Mouse (Mus musculus): ENCODE data around the gene Armcx4. TPM values are rescaled to one million over a fixed set of nuclear protein-coding genes. Genes with fewer than 3 reads are reported as not detected.

The Armcx4 gene
- total RNA-seq (2014; fragmentation: Nextera tagmentation) (1.6 and 1.7 TPM in 2 replicates), total RNA-seq (2017) (0.35 and 0.44 TPM in 2 replicates), polyA plus RNA-seq (2012) (0.48 and 0.53 TPM in 2 replicates)

DNA sequence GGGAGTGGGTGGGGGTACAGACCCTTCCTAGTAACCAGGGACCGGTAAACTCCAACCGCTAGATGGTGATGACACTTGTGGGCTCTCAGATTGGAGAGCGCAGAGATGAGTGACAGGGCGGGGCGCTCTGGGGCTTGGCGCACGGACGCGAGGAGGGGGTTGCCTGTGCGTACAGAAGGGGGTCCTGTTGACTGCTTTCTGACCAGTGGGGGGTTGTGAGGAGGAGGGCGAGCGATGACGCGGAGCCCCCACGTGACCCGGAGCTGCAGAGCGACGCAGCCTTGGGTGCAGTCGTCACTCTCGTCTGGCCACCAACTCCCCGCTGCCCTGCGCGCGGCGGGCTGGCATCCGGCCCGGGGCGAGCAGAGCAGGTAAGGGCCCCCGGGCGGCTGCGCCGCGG is at the start of gene Armcx4:
Armcx4 (plus strand) TSS at position 253 of the 400 bp plus-strand sequence.
- Histone ChIP-seq H3K9me3 (replicated peaks) (no peaks in the 10 kb centered on the region), H3K36me3 (replicated peaks) (no peaks in the 10 kb centered on the region), H3K4me3 (ENCODE audit: low read depth, low read length) (peak within 1 kb of the TSS; percentile 49; the same call in 1 of the 2 replicates), H3K27me3 (ENCODE audit: insufficient read depth, low read length) (peaks cover 7% of the 10 kb centered on the region), H3K4me1 (ENCODE audit: insufficient read depth, low read depth, low read length) (no peaks in the 10 kb centered on the region)
- ATAC-seq (ENCODE audit: extremely low read depth, insufficient number of reproducible peaks, low FRiP score, poor library complexity, severe bottlenecking) (no peak), DNase-seq (ENCODE audit: low spot score) (no peak)
- TF ChIP-seq TAL1 (conservative IDR thresholded peaks at IDR 0.05; ENCODE audit: low read depth, low read length) (no peak), GATA1 (IDR thresholded peaks at IDR 0.05; ENCODE audit: borderline replicate concordance, low read length) (no peak), POLR2AphosphoS5 (IDR thresholded peaks at IDR 0.05; ENCODE audit: insufficient replicate concordance, low read depth, low read length) (no peak), GATA2 (IDR thresholded peaks at IDR 0.05; ENCODE audit: borderline replicate concordance, low read depth, low read length) (no peak), CTCF (IDR thresholded peaks at IDR 0.05; ENCODE audit: low read depth, low read length) (no peak)

DNA sequence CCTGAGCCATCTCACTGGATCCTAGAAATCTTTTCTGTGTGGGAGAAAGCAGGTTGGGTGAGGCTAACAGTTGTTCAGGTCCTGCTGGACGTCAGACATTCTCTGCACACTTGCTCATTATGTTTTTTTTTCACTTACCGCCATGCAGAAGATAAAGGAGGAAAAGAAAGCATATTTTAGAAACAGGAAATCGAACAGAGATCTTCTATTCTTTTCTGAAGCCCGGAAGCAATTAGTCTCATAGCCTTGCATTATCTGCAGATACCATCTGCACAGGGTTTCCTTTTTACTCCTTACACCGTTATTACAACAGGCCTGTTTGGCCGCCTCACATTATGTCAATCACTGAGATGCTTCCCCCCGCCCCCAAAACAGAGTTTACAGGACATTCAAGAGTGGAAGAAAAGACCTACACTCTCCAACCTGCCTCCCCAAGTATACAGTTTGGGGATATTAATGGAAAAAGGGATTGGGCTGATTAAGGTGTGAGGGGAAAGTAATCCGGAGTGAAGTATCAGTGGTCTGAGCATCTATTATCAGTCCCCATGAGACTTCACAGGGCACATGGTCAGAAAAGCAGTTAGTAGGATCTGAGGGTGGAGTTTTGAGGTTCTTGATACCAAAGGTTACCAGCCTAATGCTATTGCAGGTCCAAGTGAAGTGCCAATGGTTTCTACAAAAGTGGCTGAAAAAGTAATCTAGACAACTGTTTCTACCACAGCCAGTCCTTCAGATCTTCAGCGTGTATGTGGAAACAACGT is 45.1 kb upstream of the Armcx4 start:
- no peaks in the 10 kb centered on the region for H3K4me1 ChIP-seq (ENCODE audit: insufficient read depth, low read depth, low read length)
- H3K27me3 ChIP-seq (ENCODE audit: insufficient read depth, low read length), result no peaks in the 10 kb centered on the region
- H3K9me3 ChIP-seq (replicated peaks), result no peaks in the 10 kb centered on the region
- ATAC-seq (ENCODE audit: extremely low read depth, insufficient number of reproducible peaks, low FRiP score, poor library complexity, severe bottlenecking) (peak; percentile 87), DNase-seq (ENCODE audit: low spot score) (no peak)
- TF ChIP-seq TAL1 (conservative IDR thresholded peaks at IDR 0.05; ENCODE audit: low read depth, low read length) (no peak), GATA1 (IDR thresholded peaks at IDR 0.05; ENCODE audit: borderline replicate concordance, low read length) (no peak), GATA2 (IDR thresholded peaks at IDR 0.05; ENCODE audit: borderline replicate concordance, low read depth, low read length) (no peak), POLR2AphosphoS5 (IDR thresholded peaks at IDR 0.05; ENCODE audit: insufficient replicate concordance, low read depth, low read length) (no peak), CTCF (IDR thresholded peaks at IDR 0.05; ENCODE audit: low read depth, low read length) (no peak)
- no peak overlapping the region for H3K4me3 ChIP-seq (ENCODE audit: low read depth, low read length)
- no peaks in the 10 kb centered on the region for H3K36me3 ChIP-seq (replicated peaks)

DNA sequence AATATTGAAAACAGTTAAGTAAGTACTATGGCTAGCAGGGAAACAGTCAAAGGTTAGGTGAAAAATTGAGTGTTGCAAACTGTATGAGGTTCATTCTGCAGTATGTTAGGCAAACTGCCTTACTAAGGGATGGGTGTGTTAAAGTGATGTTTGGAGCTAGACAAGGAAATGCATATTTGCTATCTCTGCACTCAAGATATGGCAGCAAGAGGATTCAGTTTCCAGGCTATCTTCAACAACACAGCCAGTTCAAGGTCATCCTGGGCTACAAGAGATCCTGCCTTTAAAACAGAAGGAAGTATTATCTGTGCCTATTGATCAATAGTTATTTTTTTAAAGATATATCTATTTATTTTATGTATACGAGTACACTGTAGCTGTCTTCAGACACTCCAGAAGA is 40.0 kb upstream of the Armcx4 start:
- no peaks in the 10 kb centered on the region for H3K27me3 ChIP-seq (ENCODE audit: insufficient read depth, low read length)
- no peaks in the 10 kb centered on the region for H3K9me3 ChIP-seq (replicated peaks)
- no peak overlapping the region for H3K4me3 ChIP-seq (ENCODE audit: low read depth, low read length)
- DNase-seq (ENCODE audit: low spot score) (no peak), ATAC-seq (ENCODE audit: extremely low read depth, insufficient number of reproducible peaks, low FRiP score, poor library complexity, severe bottlenecking) (no peak)
- H3K36me3 ChIP-seq (replicated peaks), result no peaks in the 10 kb centered on the region
- no peaks in the 10 kb centered on the region for H3K4me1 ChIP-seq (ENCODE audit: insufficient read depth, low read depth, low read length)
- TF ChIP-seq TAL1 (conservative IDR thresholded peaks at IDR 0.05; ENCODE audit: low read depth, low read length) (no peak), CTCF (IDR thresholded peaks at IDR 0.05; ENCODE audit: low read depth, low read length) (no peak), GATA1 (IDR thresholded peaks at IDR 0.05; ENCODE audit: borderline replicate concordance, low read length) (no peak), GATA2 (IDR thresholded peaks at IDR 0.05; ENCODE audit: borderline replicate concordance, low read depth, low read length) (no peak), POLR2AphosphoS5 (IDR thresholded peaks at IDR 0.05; ENCODE audit: insufficient replicate concordance, low read depth, low read length) (no peak)

DNA sequence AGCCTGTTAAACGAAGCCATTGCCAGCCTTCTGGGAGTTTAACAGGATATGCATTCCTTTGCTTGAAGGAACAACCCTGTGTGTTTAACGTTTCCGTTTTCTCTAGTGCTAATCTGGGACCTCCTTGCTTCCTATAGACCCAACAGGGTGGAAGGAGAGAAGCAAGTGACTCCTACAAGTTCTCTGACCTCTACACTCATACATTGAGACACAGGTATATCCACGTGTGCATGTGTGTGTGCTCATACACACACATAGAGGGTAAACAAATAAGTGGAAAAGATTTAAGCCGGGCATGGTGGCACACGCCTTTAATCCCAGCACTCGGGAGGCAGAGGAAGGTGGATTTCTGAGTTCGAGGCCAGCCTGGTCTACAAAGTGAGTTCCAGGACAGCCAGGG is 38.9 kb upstream of the Armcx4 start:
- H3K9me3 ChIP-seq (replicated peaks), result no peaks in the 10 kb centered on the region
- no peak for DNase-seq (ENCODE audit: low spot score)
- H3K27me3 ChIP-seq (ENCODE audit: insufficient read depth, low read length), result no peaks in the 10 kb centered on the region
- no peaks in the 10 kb centered on the region for H3K36me3 ChIP-seq (replicated peaks)
- H3K4me1 ChIP-seq (ENCODE audit: insufficient read depth, low read depth, low read length), result no peaks in the 10 kb centered on the region
- no peak overlapping the region for H3K4me3 ChIP-seq (ENCODE audit: low read depth, low read length)
- TF ChIP-seq POLR2AphosphoS5 (IDR thresholded peaks at IDR 0.05; ENCODE audit: insufficient replicate concordance, low read depth, low read length), result no peak
- no peak for TF ChIP-seq GATA1 (IDR thresholded peaks at IDR 0.05; ENCODE audit: borderline replicate concordance, low read length)
- TF ChIP-seq CTCF (IDR thresholded peaks at IDR 0.05; ENCODE audit: low read depth, low read length), result no peak
- no peak for TF ChIP-seq TAL1 (conservative IDR thresholded peaks at IDR 0.05; ENCODE audit: low read depth, low read length)
- TF ChIP-seq GATA2 (IDR thresholded peaks at IDR 0.05; ENCODE audit: borderline replicate concordance, low read depth, low read length), result no peak
- ATAC-seq (ENCODE audit: extremely low read depth, insufficient number of reproducible peaks, low FRiP score, poor library complexity, severe bottlenecking), result no peak

DNA sequence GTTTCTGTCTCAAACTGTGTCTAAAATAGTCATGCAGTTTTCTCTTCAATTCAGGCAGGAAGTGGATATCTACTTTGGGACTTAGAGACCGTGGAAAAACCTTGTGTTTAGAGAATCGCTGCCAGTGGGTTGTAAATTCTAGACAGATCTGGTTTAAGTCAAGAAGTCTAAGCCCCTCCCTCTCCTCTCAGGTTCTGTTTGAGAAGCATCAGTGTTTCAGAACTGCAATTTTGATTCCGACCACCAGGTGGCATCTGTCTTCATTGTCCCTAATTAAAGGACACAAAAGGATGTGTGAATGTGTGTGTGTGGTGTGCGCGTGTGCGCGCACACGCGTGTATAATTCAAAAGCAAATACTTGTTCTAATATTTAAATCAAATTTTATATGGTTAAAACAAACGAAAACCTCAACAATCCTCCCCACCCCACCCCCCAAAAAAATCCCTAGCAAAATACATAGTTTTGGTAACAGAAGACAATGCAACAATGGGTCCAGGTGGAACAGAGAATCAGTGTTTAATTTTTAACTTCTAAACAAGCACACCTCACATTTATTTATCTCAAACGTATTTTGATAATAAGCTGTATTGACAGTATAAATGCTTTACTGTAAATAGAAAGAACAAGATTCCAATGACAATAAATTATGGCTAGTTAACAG is 38.2 kb upstream of the Armcx4 start:
- TF ChIP-seq GATA1 (IDR thresholded peaks at IDR 0.05; ENCODE audit: borderline replicate concordance, low read length) (no peak), CTCF (IDR thresholded peaks at IDR 0.05; ENCODE audit: low read depth, low read length) (peak; percentile 38; the same call in 1 of the 2 replicates), POLR2AphosphoS5 (IDR thresholded peaks at IDR 0.05; ENCODE audit: insufficient replicate concordance, low read depth, low read length) (no peak)
- no peaks in the 10 kb centered on the region for H3K27me3 ChIP-seq (ENCODE audit: insufficient read depth, low read length)
- no peaks in the 10 kb centered on the region for H3K9me3 ChIP-seq (replicated peaks)
- DNase-seq (ENCODE audit: low spot score) (no peak), ATAC-seq (ENCODE audit: extremely low read depth, insufficient number of reproducible peaks, low FRiP score, poor library complexity, severe bottlenecking) (peak; percentile 34)
- H3K4me1 ChIP-seq (ENCODE audit: insufficient read depth, low read depth, low read length), result no peaks in the 10 kb centered on the region
- no peak overlapping the region for H3K4me3 ChIP-seq (ENCODE audit: low read depth, low read length)
- H3K36me3 ChIP-seq (replicated peaks), result no peaks in the 10 kb centered on the region

DNA sequence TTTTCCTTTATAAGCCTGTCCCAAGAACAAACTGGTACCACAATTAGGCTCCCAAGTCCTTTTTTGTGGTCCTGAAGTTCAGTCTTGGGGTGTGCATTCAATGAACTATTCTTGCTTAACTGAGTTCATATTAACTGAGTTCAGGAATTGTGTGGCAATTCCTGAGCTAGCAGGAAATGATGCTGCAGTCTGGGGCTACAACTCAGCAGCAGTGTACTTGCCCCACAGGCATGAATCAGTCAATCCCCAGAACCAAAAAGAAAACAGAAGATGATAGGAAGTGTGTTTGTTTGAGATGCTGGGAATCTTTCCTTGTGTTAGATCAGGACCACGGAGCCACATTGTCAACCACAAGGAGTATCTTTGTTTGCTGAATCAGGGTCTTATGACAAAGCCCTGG is 34.3 kb upstream of the Armcx4 start:
- no peak for TF ChIP-seq CTCF (IDR thresholded peaks at IDR 0.05; ENCODE audit: low read depth, low read length)
- TF ChIP-seq GATA1 (IDR thresholded peaks at IDR 0.05; ENCODE audit: borderline replicate concordance, low read length), result no peak
- TF ChIP-seq POLR2AphosphoS5 (IDR thresholded peaks at IDR 0.05; ENCODE audit: insufficient replicate concordance, low read depth, low read length), result no peak
- TF ChIP-seq GATA2 (IDR thresholded peaks at IDR 0.05; ENCODE audit: borderline replicate concordance, low read depth, low read length), result no peak
- no peak for TF ChIP-seq TAL1 (conservative IDR thresholded peaks at IDR 0.05; ENCODE audit: low read depth, low read length)
- ATAC-seq (ENCODE audit: extremely low read depth, insufficient number of reproducible peaks, low FRiP score, poor library complexity, severe bottlenecking) (no peak), DNase-seq (ENCODE audit: low spot score) (no peak)
- Histone ChIP-seq H3K4me3 (ENCODE audit: low read depth, low read length) (no peak overlapping the region), H3K4me1 (ENCODE audit: insufficient read depth, low read depth, low read length) (no peaks in the 10 kb centered on the region), H3K36me3 (replicated peaks) (no peaks in the 10 kb centered on the region), H3K9me3 (replicated peaks) (no peaks in the 10 kb centered on the region), H3K27me3 (ENCODE audit: insufficient read depth, low read length) (no peaks in the 10 kb centered on the region)

Data from G1E (cell line).